Mouse (Mus musculus): ENCODE measurements around the gene Apof. TPM values are rescaled to one million over a fixed set of nuclear protein-coding genes. Genes with fewer than 3 reads are reported as not detected.

Apof gene
- total RNA-seq (2023): not detected in 2 replicates

DNA sequence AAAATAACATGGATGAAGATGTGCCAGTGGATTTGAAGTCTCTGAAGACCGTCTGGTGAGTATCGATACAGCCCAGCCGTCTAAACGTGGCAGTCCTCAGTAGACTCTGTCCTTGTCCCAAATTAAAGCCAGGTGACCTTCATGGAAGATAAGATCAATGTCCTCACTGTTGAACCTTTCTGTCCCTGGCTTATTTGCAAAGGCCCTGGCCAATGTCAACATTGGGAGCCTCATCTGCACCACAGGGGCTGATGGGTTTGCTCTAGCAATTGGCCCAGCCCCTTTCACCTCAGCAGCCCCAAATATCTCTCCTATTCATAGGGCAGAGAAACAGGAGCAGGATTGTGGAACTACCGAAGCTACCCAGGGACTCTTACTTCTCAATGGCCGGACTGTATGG lies at the start of gene Apof:
Gene Apof (plus strand): TSS at position 301 of the 400 bp plus-strand sequence.

DNA sequence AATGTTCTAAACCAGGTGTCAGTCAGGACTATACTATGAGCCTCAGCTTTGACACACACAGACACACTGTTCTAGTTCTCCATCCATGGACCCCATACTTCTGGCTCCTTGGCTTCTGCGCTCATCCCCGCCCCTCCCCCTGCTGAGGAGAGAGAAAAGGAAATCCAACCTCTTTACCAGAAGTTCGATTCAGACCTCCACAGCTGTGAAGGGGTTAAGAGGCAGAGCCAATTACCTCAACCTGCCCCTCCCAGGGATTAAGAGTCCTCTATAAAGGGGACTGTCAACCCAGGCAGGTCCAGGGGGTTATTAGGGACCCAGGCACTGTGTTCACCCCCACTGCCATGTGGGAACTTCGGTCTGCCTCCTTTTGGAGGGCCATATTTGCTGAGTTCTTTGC lies 42.9 kb upstream of the Apof start, which contains the start of gene Mip:
Gene Mip (plus strand): TSS at position 301 of the 400 bp plus-strand sequence.

GRCm38 (mm10) chr10:128231697-128232419 lies 36.6 kb upstream of the Apof start, which contains the start of gene Timeless:
Gene Timeless (plus strand): TSS chr10:128232065.

DNA sequence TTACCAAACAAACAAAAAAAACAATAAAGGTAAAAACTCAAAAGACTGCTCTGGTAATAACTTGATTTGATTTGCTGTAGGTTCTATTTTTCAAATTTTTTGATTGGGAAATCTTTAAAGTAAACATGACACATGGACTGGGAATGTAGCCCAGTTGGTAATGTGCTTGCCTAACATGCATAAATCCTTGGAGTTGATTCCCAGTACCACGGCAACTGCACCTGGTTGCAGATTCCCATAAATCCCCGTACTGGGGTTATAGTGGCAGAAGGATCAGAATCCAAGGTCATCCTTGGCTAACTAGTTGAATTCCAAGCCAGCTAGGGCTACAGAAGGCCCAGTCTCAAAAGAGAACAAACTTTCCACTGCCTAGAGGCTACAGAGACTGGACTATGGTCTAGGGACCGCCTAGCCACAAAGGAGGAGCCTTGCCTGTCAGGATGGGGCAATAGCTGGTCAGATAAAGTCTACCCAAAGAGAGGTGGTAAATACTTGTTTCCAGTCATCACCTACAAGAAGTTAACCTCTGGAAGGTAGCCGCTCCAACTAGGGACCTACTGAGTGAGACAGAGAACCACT lies 14.7 kb upstream of the Apof start, which contains the start of gene Apon:
Gene Apon (plus strand): TSS at position 420 of the 579 bp plus-strand sequence.

GRCm38 (mm10) chr10:128270287-128270841 lies 1.9 kb downstream of the Apof start, which contains the start of gene Stat2:
Gene Stat2 (plus strand): TSS chr10:128270559.

DNA sequence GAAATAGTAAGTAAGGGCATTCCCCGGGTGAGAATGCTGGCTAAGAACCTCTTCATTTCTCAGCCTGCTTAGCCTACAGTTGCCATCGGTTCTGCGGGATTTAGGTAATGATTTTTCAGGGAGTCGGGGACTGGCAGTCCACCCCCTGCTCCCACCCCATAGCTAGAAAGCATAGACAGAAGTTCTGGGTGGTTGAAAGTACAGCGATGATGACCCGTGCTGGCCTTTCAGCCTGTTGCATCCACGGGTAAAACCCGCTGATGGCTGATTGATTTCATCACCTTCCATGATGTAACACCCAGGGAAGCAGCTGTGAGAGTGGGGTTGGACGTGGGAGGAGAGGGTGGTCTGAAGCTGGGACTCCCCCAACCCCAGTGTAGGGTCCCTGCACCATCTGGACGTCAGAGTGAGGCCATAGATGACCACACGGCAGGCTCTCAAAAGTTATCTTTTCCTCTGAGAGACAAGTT lies 30.3 kb downstream of the Apof start, which contains the start of gene Il23a:
Gene Il23a (minus strand): TSS at position 51 of the 470 bp plus-strand sequence.

DNA sequence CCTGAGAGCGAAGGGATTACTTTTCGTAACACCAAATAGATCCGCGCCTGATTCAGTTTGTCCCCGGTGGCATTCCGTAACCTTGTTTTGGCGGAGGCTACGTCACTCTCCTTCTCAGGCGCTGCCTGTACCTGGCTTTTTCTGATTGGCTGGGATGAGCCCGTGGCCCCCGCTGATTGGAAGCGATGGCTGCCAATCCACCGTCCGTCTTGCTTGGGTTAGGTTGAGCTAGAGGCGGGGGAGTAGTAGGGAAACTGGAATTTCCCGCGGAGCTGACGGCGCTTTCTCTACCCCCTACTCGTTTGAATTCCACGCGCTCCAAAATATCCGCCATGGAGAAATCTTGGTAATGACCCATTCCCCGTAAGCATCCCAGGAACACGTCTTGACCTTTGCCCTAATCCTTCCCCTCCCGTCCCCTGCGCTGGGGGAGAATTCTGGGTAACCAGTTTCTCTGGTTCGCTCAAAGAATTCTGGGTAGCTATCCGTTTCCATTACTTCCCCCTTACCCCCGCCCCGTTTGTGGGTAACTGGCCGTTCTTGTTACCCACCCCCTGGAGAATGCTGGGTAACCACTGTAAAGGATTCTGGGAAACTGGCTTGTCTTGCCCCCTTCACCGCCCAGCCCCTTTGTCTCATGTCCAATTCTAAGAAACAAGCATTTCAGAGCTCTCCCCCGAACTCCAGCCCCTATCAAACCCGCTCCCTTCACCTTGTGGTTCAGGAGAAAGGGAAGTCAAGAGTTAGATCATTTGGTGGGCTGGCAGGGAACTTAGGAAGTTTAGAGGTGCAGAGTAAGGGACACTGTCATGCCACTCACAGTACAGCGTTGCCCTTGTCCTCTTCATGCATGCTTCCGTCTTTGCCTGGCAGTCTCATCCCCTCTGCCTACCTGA lies 34.9 kb downstream of the Apof start, which contains the start of gene Pan2:
Gene Pan2 (plus strand): TSS at position 210 of the 896 bp plus-strand sequence.

Other genes starting within 250 kb of the Apof start
- gene Naca, start 233.1 kb upstream of the Apof start, total RNA-seq (2023): 253 and 267 TPM in 2 replicates
- gene Ptges3, start 209.7 kb upstream of the Apof start, total RNA-seq (2023): 57.2 and 61.0 TPM in 2 replicates
- 384 and 435 TPM in 2 replicates for gene Atp5b, start 185.4 kb upstream of the Apof start, total RNA-seq (2023)
- gene Baz2a, start 177.1 kb upstream of the Apof start, total RNA-seq (2023): 104 and 125 TPM in 2 replicates
- 9.4 and 10.1 TPM in 2 replicates for gene Rbms2, start 88.4 kb upstream of the Apof start, total RNA-seq (2023)
- 1.4 TPM in 1 of 2 replicates, not detected in the other for gene Gls2, start 74.2 kb upstream of the Apof start, total RNA-seq (2023)
- gene Spryd4, start 56.9 kb upstream of the Apof start, total RNA-seq (2023): 3.9 and 5.2 TPM in 2 replicates
- not detected in 2 replicates for gene Mip, start 42.8 kb upstream of the Apof start, total RNA-seq (2023)
- gene Timeless, start 36.6 kb upstream of the Apof start, total RNA-seq (2023): 21.0 and 30.8 TPM in 2 replicates
- gene Apon, start 14.6 kb upstream of the Apof start, total RNA-seq (2023): 0.44 TPM in 1 of 2 replicates, not detected in the other
- gene Stat2, start 1.9 kb downstream of the Apof start, total RNA-seq (2023): 34.0 and 36.3 TPM in 2 replicates
- 0.79 and 1.2 TPM in 2 replicates for gene Il23a, start 30.1 kb downstream of the Apof start, total RNA-seq (2023)
- 26.5 and 36.7 TPM in 2 replicates for gene Pan2, start 34.7 kb downstream of the Apof start, total RNA-seq (2023)
- 25.3 and 30.7 TPM in 2 replicates for gene Cnpy2, start 53.8 kb downstream of the Apof start, total RNA-seq (2023)
- 85.9 and 94.3 TPM in 2 replicates for gene Cs, start 69.1 kb downstream of the Apof start, total RNA-seq (2023)
- gene Coq10a, start 100.3 kb downstream of the Apof start, total RNA-seq (2023): 15.2 and 19.1 TPM in 2 replicates
- 29.8 and 44.1 TPM in 2 replicates for gene Ankrd52, start 108.4 kb downstream of the Apof start, total RNA-seq (2023)
- not detected in 2 replicates for gene Slc39a5, start 132.6 kb downstream of the Apof start, total RNA-seq (2023)
- gene Nabp2, start 142.8 kb downstream of the Apof start, total RNA-seq (2023): 23.4 and 31.8 TPM in 2 replicates
- gene Rnf41, start 143.0 kb downstream of the Apof start, total RNA-seq (2023): 37.4 and 48.3 TPM in 2 replicates
- gene Smarcc2, start 190.6 kb downstream of the Apof start, total RNA-seq (2023): 79.4 TPM in 2 replicates
- 1,119 and 1,205 TPM in 2 replicates for gene Myl6, start 225.5 kb downstream of the Apof start, total RNA-seq (2023)
- gene Myl6b, start 230.0 kb downstream of the Apof start, total RNA-seq (2023): 1.9 and 2.0 TPM in 2 replicates